Mouse (Mus musculus) thymus, adult 2 months (tissue): ENCODE measurements around the gene Nuak2. TPM values are rescaled to one million over a fixed set of nuclear protein-coding genes. Genes with fewer than 3 reads are reported as not detected.
A peak's percentile ranks its signal among the peaks of the same experiment; 100 is the strongest.

Experiments
- DNase-seq: peaks from one replicate; pipeline ENCODE4 v3.0.0; 2021
- H3K27ac ChIP-seq: fragments of 200-500 bp; 2 replicates; pipeline ENCODE4 v1.5.1; 2012; ENCODE audit warnings: low read length, control low read depth; ENCODE audit not compliant: control insufficient read depth, insufficient read depth
- H3K27me3 ChIP-seq: fragments of 200-500 bp; 2 replicates; pipeline ENCODE4 v1.6.1; 2012; ENCODE audit warnings: mild to moderate bottlenecking, low read length, moderate library complexity, mixed read lengths; ENCODE audit not compliant: control insufficient read depth, insufficient read depth
- H3K36me3 ChIP-seq: fragments of 200-500 bp; 2 replicates; pipeline ENCODE4 v1.6.1; 2012; ENCODE audit warnings: mild to moderate bottlenecking, low read length, moderate library complexity; ENCODE audit not compliant: control insufficient read depth, insufficient read depth
- H3K4me1 ChIP-seq: fragments of 200-500 bp; replicated peaks from 2 replicates; pipeline ENCODE4 v1.6.1; 2012; ENCODE audit warnings: low read length; ENCODE audit not compliant: control insufficient read depth, insufficient read depth
- H3K4me3 ChIP-seq: fragments of 200-500 bp; 2 replicates; pipeline ENCODE4 v1.5.1; 2012; ENCODE audit warnings: mild to moderate bottlenecking, low read length, control low read depth, moderate library complexity; ENCODE audit not compliant: control insufficient read depth, insufficient read depth
- CTCF ChIP-seq: fragments of 200-500 bp; IDR thresholded peaks from 2 replicates; pipeline ENCODE4 v1.5.1; 2012; ENCODE audit warnings: mild to moderate bottlenecking, control low read depth, low read length, moderate library complexity, borderline replicate concordance; ENCODE audit not compliant: control insufficient read depth, poor library complexity, insufficient read depth; ENCODE audit errors: extremely low read depth
- POLR2A ChIP-seq: fragments of 200-500 bp; IDR thresholded peaks from 2 replicates; pipeline ENCODE4 v1.6.1; 2012; ENCODE audit warnings: mild to moderate bottlenecking, low read length, control low read depth, moderate library complexity; ENCODE audit not compliant: control insufficient read depth, poor library complexity, insufficient read depth; ENCODE audit errors: extremely low read depth
- WGBS: fragments of 180-500 bp; shearing (Covaris S2); methylation state at CpG from one replicate; pipeline ENCODE4 v1.1.7; 2018; 5-methylcytosine and 5-hydroxymethylcytosine counted together
- polyA plus RNA-seq: library from polyadenylated mRNA; depleted of rRNA; stranded (reverse); fragments of >200 nt; gene quantifications from 2 replicates; pipeline ENCODE4 v1.2.3, GENCODE M21; 2012

Gene Nuak2
- polyA plus RNA-seq, 1 experiment = 5.6 TPM

DNA sequence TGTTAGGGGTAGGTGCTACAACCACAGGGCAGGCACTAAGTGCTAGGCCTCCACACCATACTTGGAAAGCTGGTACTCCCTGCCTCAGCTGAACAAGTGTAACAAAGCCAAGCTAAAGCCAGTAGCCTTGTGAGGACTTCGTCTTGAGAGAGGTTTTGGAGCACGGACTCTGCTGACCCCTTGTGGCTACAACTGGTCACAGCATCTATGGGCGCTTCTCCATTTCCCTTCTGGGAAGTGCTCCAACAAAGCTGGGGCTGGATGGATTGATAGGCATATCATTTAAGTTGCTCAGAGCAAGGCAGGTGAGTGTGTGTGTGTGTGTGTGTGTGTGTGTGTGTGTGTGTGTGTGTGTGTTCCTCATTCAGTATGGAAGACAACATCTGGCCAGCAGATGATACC lies 39.9 kb downstream of the Nuak2 start:
- H3K36me3 ChIP-seq = no peaks in the 10 kb centered on the region
- TF ChIP-seq CTCF = peak; percentile 80; the same call in 1 of the 2 replicates
- no peak for TF ChIP-seq POLR2A
- no peaks in the 10 kb centered on the region for H3K27me3 ChIP-seq
- no peak overlapping the region for H3K27ac ChIP-seq
- no peaks in the 10 kb centered on the region for H3K4me1 ChIP-seq
- no peak overlapping the region for H3K4me3 ChIP-seq
- WGBS = 3% methylated on average over 3 of the region's 3 CpGs
- DNase-seq = peak; percentile 77

DNA sequence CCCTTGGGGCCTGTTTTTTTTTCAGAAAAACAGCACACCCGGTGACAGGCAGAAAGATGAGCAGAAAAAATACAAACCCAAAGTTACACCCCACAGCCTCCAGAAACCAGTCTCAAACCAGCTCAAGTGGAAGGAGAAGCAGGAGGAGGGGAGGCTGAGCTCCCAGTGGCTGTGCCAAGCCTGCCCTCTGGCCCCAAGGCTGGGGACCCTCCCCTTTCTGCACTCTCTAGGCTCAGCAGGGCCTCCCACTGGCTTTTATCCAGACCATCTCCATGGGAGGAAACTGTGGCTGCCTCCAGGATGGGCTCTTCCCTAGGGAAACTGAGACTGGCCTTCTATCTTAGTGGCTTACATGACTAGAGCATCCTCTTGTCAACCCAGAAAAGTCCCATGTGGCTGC lies 40.9 kb downstream of the Nuak2 start:
- no peaks in the 10 kb centered on the region for H3K36me3 ChIP-seq
- no peak overlapping the region for H3K27ac ChIP-seq
- no peak overlapping the region for H3K4me3 ChIP-seq
- DNase-seq = no peak
- H3K4me1 ChIP-seq = no peaks in the 10 kb centered on the region
- H3K27me3 ChIP-seq = no peaks in the 10 kb centered on the region
- whole genome bisulfite sequencing = 86% methylated on average over 1 of the region's 1 CpGs
- TF ChIP-seq CTCF (no peak), POLR2A (no peak)

DNA sequence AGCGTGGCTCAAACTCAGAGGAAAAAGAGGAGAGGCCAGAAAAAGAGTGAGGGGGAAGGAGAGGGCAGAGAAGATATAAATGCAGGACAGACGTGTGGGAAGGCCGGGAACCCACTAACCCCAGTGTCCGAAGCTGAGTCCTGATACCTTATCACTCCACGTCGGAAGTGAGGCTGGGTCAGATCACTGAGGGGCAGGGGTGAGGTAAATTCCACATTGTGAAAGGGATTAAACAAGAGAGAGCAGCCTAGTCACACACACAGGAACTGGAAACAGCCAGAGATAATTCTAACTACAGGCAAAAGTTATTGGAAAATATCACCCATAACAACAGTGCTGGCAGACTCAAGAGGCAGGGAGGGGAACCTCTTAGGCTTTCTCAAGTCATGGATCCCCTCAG lies 46.0 kb downstream of the Nuak2 start:
- TF ChIP-seq CTCF = no peak
- no peak for TF ChIP-seq POLR2A
- no peak for DNase-seq
- Histone ChIP-seq H3K27ac (no peak overlapping the region), H3K4me1 (no peaks in the 10 kb centered on the region), H3K27me3 (no peaks in the 10 kb centered on the region), H3K4me3 (no peak overlapping the region), H3K36me3 (no peaks in the 10 kb centered on the region)
- 93% methylated on average over 6 of the region's 6 CpGs for WGBS

DNA sequence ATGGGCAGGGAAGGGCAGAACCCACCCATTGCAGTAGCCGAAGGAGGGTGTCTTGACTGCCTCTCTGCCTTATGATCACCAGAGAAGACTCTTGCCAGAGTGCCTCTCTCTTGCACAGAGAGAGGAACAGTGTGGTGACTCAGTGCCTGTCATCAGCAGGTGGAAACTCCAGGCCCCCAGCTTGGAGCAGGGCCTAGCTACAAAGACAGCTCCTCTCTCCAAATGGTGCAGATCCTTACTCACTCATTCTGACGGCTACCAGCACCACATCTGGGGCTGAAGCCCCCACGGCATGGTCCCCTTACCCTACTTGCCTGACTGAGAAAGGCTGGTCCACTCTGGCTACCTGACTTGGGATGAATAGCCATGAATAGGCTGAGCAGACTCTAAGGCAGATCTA lies 48.5 kb downstream of the Nuak2 start:
- TF ChIP-seq POLR2A (no peak), CTCF (no peak)
- Histone ChIP-seq H3K4me3 (no peak overlapping the region), H3K4me1 (no peaks in the 10 kb centered on the region), H3K36me3 (no peaks in the 10 kb centered on the region), H3K27ac (no peak overlapping the region), H3K27me3 (no peaks in the 10 kb centered on the region)
- WGBS = 97% methylated on average over 3 of the region's 3 CpGs
- DNase-seq = no peak

DNA sequence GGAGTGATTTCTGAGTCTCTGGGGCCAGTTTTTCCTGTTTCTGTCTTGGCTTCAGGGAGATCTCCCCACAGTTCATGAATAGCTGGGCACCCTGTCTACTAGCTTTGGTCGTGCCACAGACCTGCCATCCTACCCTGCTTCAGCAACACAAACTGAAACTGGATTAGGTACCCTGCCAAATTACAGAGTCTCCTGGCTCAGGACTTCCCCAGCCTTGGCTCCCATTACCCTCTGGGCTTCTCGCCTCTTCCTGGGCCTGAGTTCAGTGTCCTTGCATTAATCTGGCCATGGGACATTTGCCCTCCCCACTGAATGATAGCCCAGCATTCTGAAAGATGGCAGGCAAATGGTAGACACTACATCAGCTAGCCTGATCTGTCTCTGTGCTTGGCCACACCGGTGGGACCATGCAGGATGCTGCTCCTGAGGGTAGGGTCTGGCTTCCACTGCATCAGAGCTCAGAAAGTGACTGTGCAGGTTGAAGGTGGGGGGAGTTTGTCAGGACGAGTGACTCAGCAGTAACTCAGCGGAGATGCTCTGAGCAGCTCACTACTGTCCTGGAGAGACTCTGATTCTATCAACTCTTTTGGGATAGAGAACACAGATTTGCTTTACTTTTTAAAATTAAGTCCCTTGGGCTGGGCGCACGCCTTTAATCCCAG lies 49.1 kb downstream of the Nuak2 start:
- Histone ChIP-seq H3K27me3 (no peaks in the 10 kb centered on the region), H3K27ac (no peak overlapping the region), H3K4me1 (no peaks in the 10 kb centered on the region), H3K36me3 (no peaks in the 10 kb centered on the region), H3K4me3 (no peak overlapping the region)
- WGBS = 95% methylated on average over 7 of the region's 7 CpGs
- DNase-seq = no peak
- no peak for TF ChIP-seq CTCF
- no peak for TF ChIP-seq POLR2A

DNA sequence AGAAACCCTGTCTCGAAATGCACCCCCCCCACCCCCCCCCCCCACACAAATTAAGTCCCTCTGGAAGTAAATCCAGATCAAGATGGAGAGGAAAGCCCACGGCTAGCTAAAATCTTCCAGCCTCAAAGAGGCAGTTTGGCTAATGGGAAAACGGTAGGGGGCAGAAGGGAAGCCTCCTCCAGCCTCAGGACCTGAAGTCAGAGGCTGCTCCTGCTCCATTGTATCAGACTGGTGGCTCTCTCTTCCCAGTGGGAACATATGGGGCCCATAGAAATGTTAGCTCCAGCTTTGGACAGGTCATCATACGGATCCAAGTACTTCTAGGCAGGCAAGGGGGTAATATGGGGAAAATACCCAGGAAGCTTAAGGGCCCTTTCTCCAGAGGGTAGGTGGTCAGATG lies 49.7 kb downstream of the Nuak2 start:
- H3K27ac ChIP-seq = no peak overlapping the region
- DNase-seq = no peak
- H3K4me3 ChIP-seq = no peak overlapping the region
- WGBS = 87% methylated on average over 4 of the region's 4 CpGs
- H3K36me3 ChIP-seq = no peaks in the 10 kb centered on the region
- TF ChIP-seq POLR2A (no peak), CTCF (no peak)
- H3K27me3 ChIP-seq = no peaks in the 10 kb centered on the region
- no peaks in the 10 kb centered on the region for H3K4me1 ChIP-seq

DNA sequence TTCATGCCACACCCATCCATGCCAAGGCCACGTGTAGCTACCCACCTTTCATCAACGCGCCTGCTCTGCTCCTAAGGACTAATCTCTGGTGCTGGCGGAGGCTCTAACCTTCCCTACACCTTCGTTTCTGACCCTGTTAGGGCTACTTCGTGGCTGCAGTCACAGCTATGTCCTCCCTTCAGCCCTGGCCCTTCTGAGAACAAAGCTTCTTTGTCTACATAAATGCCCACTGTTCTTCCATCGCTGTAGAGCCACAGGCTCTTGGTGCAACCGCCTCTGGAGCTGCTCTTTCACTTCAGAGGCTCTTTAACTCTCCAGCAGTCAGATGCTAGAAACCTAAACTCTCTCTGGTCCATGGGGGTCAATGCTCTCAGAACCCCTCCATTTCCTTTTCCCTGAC lies 50.3 kb downstream of the Nuak2 start:
- Histone ChIP-seq H3K36me3 (no peaks in the 10 kb centered on the region), H3K4me3 (no peak overlapping the region), H3K27ac (no peak overlapping the region), H3K27me3 (no peaks in the 10 kb centered on the region), H3K4me1 (no peaks in the 10 kb centered on the region)
- TF ChIP-seq CTCF (no peak), POLR2A (no peak)
- no peak for DNase-seq
- WGBS = 94% methylated on average over 8 of the region's 8 CpGs
